Mouse (Mus musculus) hindbrain, embryonic 14.5 days (tissue): ENCODE results near the gene Fancc. TPM values are rescaled to one million over a fixed set of nuclear protein-coding genes. Genes with fewer than 3 reads are reported as not detected.

Experiments
- ATAC-seq: fragments of 200-750 bp; cut with Nextera tagmentation; 2 replicates; pipeline ENCODE4 v1.8.0; 2017; ENCODE audit warnings: moderate number of reproducible peaks, mild to moderate bottlenecking, moderate TSS enrichment, moderate library complexity; ENCODE audit not compliant: low FRiP score
- DNase-seq: peaks from one replicate; pipeline ENCODE4 v3.0.0-alpha.2; 2015; ENCODE audit warnings: low spot score
- H3K27ac ChIP-seq: fragments of 300-500 bp; sonication (generic); 2 replicates; pipeline ENCODE4 v1.5.1; 2014; ENCODE audit warnings: mild to moderate bottlenecking, moderate library complexity
- H3K27me3 ChIP-seq: fragments of 300-500 bp; sonication (generic); 2 replicates; pipeline ENCODE4 v1.6.1; 2014; ENCODE audit warnings: mild to moderate bottlenecking, low read length, mixed read lengths; ENCODE audit not compliant: control insufficient read depth, insufficient read depth
- H3K36me3 ChIP-seq: fragments of 300-500 bp; sonication (generic); replicated peaks from 2 replicates; pipeline ENCODE4 v1.6.1; 2014; ENCODE audit not compliant: control insufficient read depth, insufficient read depth
- H3K4me1 ChIP-seq: fragments of 300-500 bp; sonication (generic); replicated peaks from 2 replicates; pipeline ENCODE4 v1.6.1; 2014; ENCODE audit warnings: antibody characterized with exemption, low read length, mixed read lengths; ENCODE audit not compliant: control insufficient read depth, insufficient read depth
- H3K4me2 ChIP-seq: fragments of 300-500 bp; sonication (generic); replicated peaks from 2 replicates; pipeline ENCODE4 v1.6.1; 2014; ENCODE audit warnings: mild to moderate bottlenecking, moderate library complexity
- H3K4me3 ChIP-seq: fragments of 300-500 bp; sonication (generic); replicated peaks from 2 replicates; pipeline ENCODE4 v1.5.1; 2014; ENCODE audit warnings: mild to moderate bottlenecking, low read length
- H3K9ac ChIP-seq: fragments of 300-500 bp; sonication (generic); 2 replicates; pipeline ENCODE4 v1.6.1; 2014
- H3K9me3 ChIP-seq: fragments of 300-500 bp; sonication (generic); 2 replicates; pipeline ENCODE4 v1.6.1; 2016; ENCODE audit warnings: low read length; ENCODE audit not compliant: control insufficient read depth
- WGBS: fragments of 180-500 bp; shearing (Covaris S2); extraction: QIAGEN DNeasy Blood & Tissue Kit; methylation state at CpG from one replicate; pipeline ENCODE4 v1.1.7; 2014; 5-methylcytosine and 5-hydroxymethylcytosine counted together
- polyA plus RNA-seq: library from polyadenylated mRNA; unstranded; fragments of >200 nt; fragmentation: Nextera tagmentation; extraction: Ambion mirVana; gene quantifications from 2 replicates; pipeline ENCODE4 v1.2.1, GENCODE M21; 2014

Fancc gene
- polyA plus RNA-seq, 1 experiment from 2014 or later = 15.9 TPM

DNA sequence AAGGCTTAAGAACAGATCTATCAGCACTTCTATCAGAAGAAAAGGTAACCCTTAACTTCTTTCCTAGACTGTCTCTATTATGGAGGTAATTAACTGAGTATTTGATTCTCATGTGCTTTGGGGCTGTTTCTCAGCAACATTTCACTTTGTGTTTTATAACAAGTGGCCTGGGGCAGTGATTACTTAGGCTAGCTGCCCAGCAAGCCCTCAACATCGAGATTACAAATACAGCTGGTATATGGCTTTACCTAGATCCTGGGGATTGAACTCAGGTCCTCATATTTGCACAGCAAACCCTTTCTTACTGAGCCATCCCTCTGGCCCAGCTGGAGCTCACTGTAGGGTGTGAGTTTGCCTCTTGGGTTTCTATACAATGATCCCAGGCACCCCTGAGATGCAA is 9.3 kb upstream of the Fancc start:
- 56% methylated on average over 1 of the region's 1 CpGs for WGBS
- no peak for ATAC-seq
- no peak for DNase-seq
- peaks cover 39% of the 10 kb centered on the region for H3K36me3 ChIP-seq
- no peak overlapping the region for H3K4me2 ChIP-seq
- H3K9ac ChIP-seq = no peak overlapping the region
- no peak overlapping the region for H3K4me3 ChIP-seq
- H3K4me1 ChIP-seq = no peaks in the 10 kb centered on the region
- no peaks in the 10 kb centered on the region for H3K9me3 ChIP-seq
- no peaks in the 10 kb centered on the region for H3K27me3 ChIP-seq
- H3K27ac ChIP-seq = no peak overlapping the region

DNA sequence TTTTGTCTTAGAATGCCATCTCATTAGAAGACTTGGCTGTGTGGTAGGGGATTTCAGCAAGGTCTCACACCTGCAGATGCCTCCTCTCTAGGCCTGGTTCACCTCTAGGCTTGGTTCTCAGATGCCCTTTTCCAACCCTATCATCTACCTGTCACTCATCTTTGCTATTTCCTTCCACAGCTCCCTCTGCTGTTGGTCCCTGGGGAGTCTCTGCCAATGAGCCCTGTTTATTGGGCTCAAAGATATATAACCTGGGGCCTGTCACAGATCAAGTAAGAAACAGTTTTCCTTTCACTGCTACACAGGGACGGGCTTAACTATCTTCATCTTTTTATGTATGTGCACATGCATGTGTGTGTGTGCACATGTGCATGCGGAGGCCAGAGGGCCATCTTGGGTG is 5.3 kb upstream of the Fancc start:
- Histone ChIP-seq H3K27me3 (no peaks in the 10 kb centered on the region), H3K27ac (no peak overlapping the region), H3K4me3 (no peak overlapping the region), H3K9me3 (no peaks in the 10 kb centered on the region), H3K4me2 (no peak overlapping the region), H3K4me1 (peaks cover under 1% of the 10 kb centered on the region; the same call in 1 of the 2 replicates), H3K36me3 (peaks cover 2% of the 10 kb centered on the region), H3K9ac (no peak overlapping the region)
- ATAC-seq (no peak), DNase-seq (no peak)
- 91% methylated on average over 2 of the region's 2 CpGs for WGBS

DNA sequence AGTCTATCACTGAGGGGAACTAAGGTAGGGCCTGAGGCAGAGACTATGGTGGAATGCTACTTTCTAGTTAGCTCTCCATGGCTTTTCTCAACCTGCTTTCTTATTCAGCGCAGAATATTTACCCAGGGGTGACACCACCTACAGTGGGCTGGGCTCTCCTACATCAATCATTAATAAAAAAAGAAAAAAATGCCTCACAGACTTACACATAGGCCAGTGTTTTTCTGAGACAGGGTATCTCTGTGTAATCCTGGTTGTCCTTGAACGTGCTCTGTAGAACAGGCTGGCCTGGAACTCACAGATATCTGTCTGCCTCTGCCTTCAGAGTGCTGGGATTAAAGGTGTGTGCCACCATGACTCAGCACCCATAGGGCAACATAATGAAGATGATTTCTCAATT is 2.4 kb upstream of the Fancc start:
- Histone ChIP-seq H3K4me3 (no peak overlapping the region), H3K4me1 (peaks cover 13% of the 10 kb centered on the region; the same call in 1 of the 2 replicates), H3K36me3 (no peaks in the 10 kb centered on the region), H3K9me3 (no peaks in the 10 kb centered on the region), H3K4me2 (no peak overlapping the region), H3K27me3 (no peaks in the 10 kb centered on the region), H3K27ac (no peak overlapping the region), H3K9ac (no peak overlapping the region)
- DNase-seq (no peak), ATAC-seq (no peak)
- 92% methylated on average over 2 of the region's 2 CpGs for WGBS

DNA sequence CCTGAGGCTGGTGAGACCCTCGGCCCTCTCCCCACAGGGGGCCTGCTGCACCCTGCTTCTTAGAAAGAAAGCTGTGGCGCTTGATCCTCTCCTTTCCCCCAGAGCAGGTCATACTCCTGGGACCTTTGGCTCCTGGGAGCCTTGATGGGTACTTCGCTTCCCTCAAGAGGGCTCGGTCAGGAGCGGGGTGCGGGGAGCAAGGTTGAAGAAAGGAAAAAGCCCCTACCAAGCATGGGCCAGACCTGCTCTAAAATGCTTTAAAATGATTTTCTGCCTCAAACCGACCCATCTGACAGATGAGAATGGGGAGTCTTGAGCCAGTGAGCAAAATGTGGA is 9.4 kb downstream of the Fancc start:
- no peaks in the 10 kb centered on the region for H3K27me3 ChIP-seq
- H3K4me1 ChIP-seq = peaks cover 14% of the 10 kb centered on the region
- no peaks in the 10 kb centered on the region for H3K9me3 ChIP-seq
- WGBS = 23% methylated on average over 7 of the region's 7 CpGs
- H3K4me3 ChIP-seq = no peak overlapping the region
- no peak overlapping the region for H3K9ac ChIP-seq
- H3K4me2 ChIP-seq = 0 out of 2 replicates have a peak overlapping the region, but pooled peaks have one; percentile 44
- no peaks in the 10 kb centered on the region for H3K36me3 ChIP-seq
- H3K27ac ChIP-seq = no peak overlapping the region
- ATAC-seq = no peak
- DNase-seq = no peak

DNA sequence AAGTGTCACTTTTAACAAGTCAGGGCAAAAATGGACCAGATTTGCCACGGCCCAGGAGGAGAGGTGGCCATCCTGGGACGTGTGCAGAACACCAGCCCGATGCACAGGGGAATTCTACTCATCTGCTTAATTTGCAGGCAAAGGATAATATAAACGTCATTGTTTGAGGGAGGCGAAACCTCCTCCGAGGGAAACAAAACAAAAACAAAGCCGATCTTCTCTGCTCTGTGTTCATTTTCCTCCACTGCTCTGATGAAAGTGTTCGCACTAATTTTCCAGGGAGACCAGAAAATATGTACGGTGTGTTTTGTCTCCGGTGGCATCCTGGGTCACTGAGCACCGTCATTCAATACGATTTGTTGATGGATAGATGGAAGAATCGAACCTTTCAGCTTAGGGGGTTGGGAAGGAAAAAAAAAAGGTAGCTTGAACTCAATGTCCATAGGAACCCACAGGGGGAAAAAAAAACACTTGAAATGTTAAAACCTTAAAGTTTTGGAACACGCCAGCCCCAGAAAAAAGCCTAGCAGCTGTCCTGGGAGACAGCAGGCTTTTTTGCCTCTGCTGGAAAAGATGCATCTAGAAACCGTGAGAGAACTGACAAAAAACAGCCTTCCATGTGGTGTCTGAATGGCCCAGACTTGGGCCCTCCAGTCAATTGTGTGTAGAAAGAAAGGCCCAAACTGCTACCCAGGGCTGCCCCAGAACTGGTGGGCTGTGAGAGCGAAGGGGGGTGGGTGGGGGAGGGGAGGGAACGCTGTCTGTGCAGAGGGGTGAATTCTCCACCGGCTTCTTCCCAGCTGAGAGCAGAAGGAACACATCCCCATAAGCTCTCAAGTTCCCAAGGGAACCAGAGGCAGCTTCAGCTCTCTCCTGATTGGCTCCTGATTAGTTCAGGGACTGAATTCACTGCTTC is 10.0 kb downstream of the Fancc start:
- peak; percentile 81 for ATAC-seq
- H3K9ac ChIP-seq = peak overlapping the region; percentile 35
- H3K27me3 ChIP-seq = no peaks in the 10 kb centered on the region
- H3K4me1 ChIP-seq = peaks cover 14% of the 10 kb centered on the region
- H3K4me3 ChIP-seq = no peak overlapping the region; the same call in 1 of the 2 replicates
- peak; percentile 52 for DNase-seq
- WGBS = 2% methylated on average over 18 of the region's 18 CpGs
- no peaks in the 10 kb centered on the region for H3K9me3 ChIP-seq
- H3K4me2 ChIP-seq = peak overlapping the region; percentile 44
- 0 out of 2 replicates have a peak overlapping the region, but pooled peaks have one; percentile 3 for H3K27ac ChIP-seq
- H3K36me3 ChIP-seq = no peaks in the 10 kb centered on the region

DNA sequence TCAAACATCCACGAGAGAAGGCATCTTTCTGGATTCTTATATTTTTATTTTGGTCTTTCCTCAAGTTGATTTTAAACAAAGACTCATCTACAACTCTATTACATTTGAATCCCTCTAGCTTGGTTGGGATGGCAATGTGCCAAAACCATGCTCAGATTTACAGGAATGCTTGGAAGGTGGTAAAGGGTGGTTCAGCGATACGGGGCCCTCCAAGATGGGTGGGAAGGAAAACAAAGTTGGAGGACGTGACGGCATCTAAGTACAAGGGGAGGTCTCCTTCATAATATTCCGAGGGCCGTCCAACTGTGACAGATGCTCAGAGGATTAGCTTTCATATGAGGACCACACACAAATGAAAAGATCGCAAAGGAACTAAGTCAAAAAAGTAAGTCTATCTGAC is 21.7 kb downstream of the Fancc start:
- Histone ChIP-seq H3K9me3 (no peaks in the 10 kb centered on the region), H3K4me3 (no peak overlapping the region), H3K4me2 (no peak overlapping the region), H3K27ac (no peak overlapping the region), H3K27me3 (no peaks in the 10 kb centered on the region), H3K36me3 (no peaks in the 10 kb centered on the region), H3K4me1 (no peaks in the 10 kb centered on the region), H3K9ac (no peak overlapping the region)
- whole genome bisulfite sequencing = 88% methylated on average over 8 of the region's 8 CpGs
- ATAC-seq (no peak), DNase-seq (no peak)

DNA sequence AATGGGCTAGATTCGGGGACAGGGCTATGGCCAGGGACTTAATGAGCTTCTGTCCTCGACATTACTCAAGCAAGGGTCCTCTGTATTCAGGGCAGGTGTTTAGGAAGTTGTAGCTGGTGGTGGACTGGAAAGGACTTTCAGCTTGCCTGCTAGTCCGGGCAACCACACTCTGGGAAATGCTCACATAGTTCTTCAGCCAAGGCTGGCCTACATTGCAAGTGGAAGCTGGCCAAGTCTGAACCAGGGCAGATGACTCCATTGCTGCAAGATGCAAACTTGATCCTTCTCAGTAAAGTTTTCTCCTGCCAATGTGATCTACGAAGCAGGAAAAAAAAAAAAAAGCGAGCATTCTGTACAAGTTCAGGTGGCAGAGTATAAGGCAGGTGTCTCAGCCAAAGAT is 44.2 kb downstream of the Fancc start:
- ATAC-seq = no peak
- H3K27me3 ChIP-seq = no peaks in the 10 kb centered on the region
- H3K9me3 ChIP-seq = no peaks in the 10 kb centered on the region
- 82% methylated on average over 5 of the region's 5 CpGs for WGBS
- no peaks in the 10 kb centered on the region for H3K36me3 ChIP-seq
- no peak overlapping the region for H3K4me2 ChIP-seq
- H3K9ac ChIP-seq = no peak overlapping the region
- H3K27ac ChIP-seq = no peak overlapping the region
- DNase-seq = no peak
- H3K4me1 ChIP-seq = no peaks in the 10 kb centered on the region
- no peak overlapping the region for H3K4me3 ChIP-seq

DNA sequence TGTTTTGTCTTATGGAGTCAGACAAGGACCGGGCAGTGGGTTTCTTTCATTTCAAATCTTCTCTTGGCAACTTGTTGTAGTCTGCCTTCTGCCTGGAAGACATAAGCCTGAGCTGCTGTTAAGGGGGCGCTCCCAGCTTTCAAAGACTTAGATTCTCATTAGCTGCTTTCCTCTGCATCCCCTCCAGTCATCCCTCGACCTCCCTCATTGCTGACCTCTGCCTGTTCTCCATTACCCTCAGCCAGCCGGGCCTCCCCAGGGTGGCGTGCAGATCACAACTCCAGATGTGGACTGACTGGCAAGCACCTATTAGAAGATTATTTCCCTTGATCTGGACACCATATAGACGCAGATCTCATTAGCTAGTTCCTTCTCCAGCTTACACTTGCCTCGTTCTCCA is 45.9 kb downstream of the Fancc start:
- 69% methylated on average over 7 of the region's 7 CpGs for WGBS

DNA sequence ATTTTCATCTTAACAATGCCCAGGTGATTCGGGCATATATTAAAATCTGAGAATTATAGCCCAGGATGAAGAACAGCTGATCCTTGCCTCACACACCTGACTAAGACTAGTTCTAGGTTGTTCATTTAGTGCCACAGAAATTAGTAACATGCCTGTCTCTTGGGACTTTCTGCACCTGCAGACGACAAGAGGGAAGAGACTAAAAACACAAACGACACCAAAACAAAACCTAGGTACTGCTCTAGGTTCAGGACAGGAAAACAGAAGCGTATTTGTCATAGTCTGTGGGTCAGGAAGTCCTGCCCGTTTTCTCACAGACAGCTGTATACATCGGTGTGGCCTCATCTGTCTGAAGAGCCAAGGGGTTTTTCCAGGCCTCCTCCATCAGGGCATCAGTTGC is 51.7 kb downstream of the Fancc start:
- ATAC-seq = no peak
- 86% methylated on average over 6 of the region's 6 CpGs for WGBS
- H3K4me3 ChIP-seq = no peak overlapping the region

More for the DNA sequence above, 45.9 kb downstream of the Fancc start:
- no peak overlapping the region for H3K4me3 ChIP-seq
- H3K27me3 ChIP-seq = no peaks in the 10 kb centered on the region
- DNase-seq = no peak
- H3K4me2 ChIP-seq = no peak overlapping the region
- no peak overlapping the region for H3K9ac ChIP-seq
- H3K27ac ChIP-seq = no peak overlapping the region
- H3K9me3 ChIP-seq = no peaks in the 10 kb centered on the region
- H3K36me3 ChIP-seq = no peaks in the 10 kb centered on the region
- no peaks in the 10 kb centered on the region for H3K4me1 ChIP-seq
- ATAC-seq = no peak

More for the DNA sequence above, 51.7 kb downstream of the Fancc start:
- no peak overlapping the region for H3K4me2 ChIP-seq
- no peak overlapping the region for H3K27ac ChIP-seq
- H3K9ac ChIP-seq = no peak overlapping the region
- no peaks in the 10 kb centered on the region for H3K27me3 ChIP-seq
- H3K9me3 ChIP-seq = no peaks in the 10 kb centered on the region
- no peak for DNase-seq
- no peaks in the 10 kb centered on the region for H3K36me3 ChIP-seq
- H3K4me1 ChIP-seq = no peaks in the 10 kb centered on the region
